Mouse (Mus musculus): ENCODE measurements around the gene Naa50.

DNA sequence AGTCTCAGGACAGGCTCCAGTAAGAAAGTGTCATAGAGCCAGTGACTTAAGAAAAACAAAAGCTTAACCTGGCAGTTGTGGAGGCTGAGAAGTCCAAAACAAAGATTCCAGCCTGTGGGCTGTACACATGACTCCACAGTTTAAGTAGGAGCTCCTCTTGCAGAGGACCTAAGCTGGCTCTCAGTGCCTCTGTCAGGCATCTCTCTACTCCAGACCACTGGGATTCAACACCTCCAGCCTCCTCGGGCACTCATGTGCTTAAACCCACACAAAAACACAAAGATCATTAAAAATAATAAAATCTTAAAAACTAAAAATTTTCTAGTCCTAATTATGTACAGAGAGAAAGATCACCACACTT, 71.4 kb downstream of the Naa50 start:
- TF ChIP-seq USF1 (IDR thresholded peaks at IDR 0.05; ENCODE audit: low read depth, low read length) (no peak), CTCF (conservative IDR thresholded peaks at IDR 0.05 in 1 of 2, IDR thresholded peaks at IDR 0.05 in 1 of 2; ENCODE audit: low read depth in 2 of 2, low read length in 2 of 2) (no peak)

All from CH12.LX (cell line).